Mouse (Mus musculus) thymus, postnatal 0 days (tissue): Measurements from ENCODE around the gene Nt5e. TPM values are rescaled to one million over a fixed set of nuclear protein-coding genes. Genes with fewer than 3 reads are reported as not detected.

ENCODE experiments used
- DNase-seq: peaks from one replicate; pipeline ENCODE4 v3.0.0-alpha.2; 2015; ENCODE audit warnings: low spot score
- polyA plus RNA-seq: library from polyadenylated mRNA; unstranded; fragments of >200 nt; fragmentation: Nextera tagmentation; extraction: Ambion mirVana; gene quantifications from 2 replicates; pipeline ENCODE4 v1.2.1, GENCODE M21; 2015

Nt5e gene
- polyA plus RNA-seq, 1 experiment from 2014 or later, result 1.2 TPM

DNA sequence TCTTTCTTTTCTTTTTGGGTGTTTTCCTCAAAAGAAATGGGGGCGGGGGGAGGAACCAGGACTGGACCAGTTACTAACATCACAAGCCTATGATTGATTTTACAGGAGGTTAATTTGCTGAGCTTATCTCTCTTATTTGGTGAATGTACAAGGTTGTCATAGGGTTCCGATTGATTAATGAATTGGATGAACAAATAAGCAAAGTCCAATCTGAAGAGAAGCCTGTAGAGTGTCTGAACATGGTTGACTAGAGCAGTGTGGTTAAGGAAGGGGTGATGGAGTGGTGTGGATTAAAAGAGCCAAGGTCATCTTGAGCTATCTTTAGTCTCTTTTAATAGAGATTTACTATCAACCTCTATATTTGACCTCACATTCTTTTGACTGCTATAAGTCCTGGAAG, 17.4 kb downstream of the Nt5e start:
- DNase-seq, result no peak

DNA sequence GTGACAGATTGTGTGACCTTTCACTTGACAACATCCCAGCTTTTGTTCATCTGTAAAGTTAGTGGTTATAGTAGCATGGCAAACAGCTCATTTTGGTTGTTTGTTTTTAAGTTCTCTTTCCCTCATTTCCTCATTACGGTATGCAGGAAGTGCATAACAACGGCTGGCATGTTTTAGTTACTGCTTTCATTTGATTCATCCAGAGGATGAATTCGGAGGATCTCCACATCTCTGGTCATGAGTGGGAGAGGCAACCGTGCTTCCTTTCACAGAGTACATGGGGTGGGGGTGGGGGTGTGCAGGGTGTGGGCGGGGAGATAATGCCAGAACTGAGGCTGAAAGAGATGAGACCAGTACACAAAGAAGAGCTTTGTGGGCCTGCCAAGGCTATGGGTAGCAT, 19.9 kb downstream of the Nt5e start:
- DNase-seq, result no peak

DNA sequence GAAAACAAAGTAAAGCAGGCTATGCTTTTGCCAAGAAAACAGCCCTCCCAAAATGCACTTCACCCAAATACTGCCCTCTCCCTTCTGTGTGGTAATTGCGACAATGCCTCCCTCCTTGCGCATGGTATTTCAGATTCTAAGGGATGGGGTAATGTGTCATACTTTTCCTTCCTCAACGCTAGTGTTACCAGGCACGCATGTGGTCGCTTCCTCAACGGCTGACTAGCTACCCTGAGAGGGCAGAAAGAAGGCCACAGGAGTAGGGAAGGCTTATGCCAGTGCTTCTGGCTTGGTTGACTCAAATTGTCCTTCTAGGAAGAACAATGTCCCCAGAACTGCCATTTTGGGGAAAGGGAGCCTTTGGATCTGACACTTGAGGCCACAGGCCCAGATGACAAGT, 21.6 kb downstream of the Nt5e start:
- no peak for DNase-seq

DNA sequence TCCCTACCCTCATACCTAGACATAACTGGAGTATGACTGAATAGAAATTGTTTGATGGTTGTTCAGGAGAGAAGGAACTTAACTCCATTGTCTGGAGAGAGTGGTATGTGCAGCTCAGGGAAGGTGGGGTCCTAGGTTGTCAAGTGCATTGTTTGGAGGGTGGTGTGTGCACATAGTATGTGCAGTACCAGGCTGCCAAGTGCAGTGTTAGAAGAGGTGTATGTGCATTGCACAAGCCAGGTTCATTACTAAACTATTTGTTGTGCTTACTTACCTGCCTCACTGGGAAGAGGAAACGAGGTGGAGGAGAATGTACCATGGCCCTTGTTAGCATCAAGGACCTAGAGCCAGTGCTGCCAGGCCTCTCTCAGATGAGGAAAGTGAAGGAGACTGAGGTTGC, 23.3 kb downstream of the Nt5e start:
- DNase-seq, result no peak

DNA sequence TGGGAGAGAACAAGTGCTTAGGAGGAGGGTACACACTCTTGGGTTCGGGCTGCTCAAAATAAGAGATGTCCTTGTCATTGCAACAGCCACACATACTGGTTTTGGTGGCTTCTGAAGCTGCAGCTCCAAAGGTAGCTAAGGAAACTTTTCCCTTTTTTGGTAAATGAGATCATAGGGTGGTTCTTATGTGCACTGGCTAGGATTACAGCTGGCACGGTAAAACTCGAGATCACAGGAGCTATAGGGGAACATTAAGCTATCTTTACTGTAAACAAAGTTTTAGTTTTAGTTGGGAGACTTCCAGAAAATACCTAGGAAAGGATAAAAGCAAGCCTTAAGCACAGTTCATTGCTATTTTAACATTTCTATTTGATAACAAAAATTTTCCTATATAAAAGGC, 24.2 kb downstream of the Nt5e start:
- DNase-seq, result no peak

DNA sequence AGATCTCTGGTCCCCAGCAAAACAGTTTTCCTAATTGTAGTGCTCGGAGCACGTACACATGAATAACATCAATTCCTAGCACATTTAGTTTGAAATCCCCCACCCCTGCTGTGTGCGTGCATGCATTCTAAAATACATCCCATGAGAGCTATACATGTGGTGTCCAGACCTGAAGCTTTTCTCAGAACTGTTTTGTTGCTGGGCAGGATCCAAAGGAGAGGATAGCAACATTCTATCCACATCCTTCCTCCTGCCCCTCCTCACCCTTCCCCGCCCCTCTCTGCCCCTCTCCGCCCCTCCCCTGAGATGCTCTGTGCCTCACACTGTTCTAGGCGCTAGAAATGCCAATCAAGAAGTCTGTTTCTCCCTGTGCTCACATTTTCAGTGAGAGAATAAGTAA, 25.7 kb downstream of the Nt5e start:
- DNase-seq, result no peak

DNA sequence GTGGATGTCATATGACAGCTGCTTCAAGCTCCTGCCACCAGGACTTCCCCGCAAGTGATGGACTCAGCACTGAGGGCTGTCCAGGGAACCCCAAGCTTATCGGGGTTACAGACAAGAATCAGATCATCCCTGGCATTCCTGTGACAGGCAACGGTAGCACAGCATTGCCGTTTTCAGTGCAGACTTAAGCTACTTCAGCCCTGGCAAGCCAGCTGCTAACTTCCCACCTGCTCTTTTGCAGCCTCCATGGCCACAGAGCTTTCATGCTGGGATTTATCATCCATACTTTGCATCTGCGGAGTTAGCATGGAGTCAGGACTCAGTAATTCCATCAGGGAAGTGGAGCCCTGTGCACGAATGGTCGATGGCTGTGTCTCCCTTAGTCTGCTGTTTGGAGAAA, 26.5 kb downstream of the Nt5e start:
- DNase-seq, result no peak

DNA sequence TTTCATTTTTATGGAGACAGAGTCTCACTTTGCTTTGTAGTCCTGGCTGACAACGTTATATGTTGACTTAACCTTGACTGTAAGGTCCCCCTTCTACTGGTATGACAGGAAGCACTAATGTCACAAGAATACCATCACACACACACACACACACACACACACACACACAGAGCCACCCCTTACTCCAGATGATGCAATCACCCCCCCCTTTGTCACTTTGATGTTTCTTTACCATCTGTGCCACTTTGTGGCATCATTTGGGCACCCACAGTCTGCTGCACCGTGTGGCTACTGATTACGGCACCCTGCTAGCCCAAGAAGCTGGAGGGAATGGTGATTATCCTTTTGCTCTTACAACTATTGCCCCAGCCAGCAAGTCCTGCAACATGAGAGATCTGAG, 30.2 kb downstream of the Nt5e start:
- peak; percentile 36 for DNase-seq

DNA sequence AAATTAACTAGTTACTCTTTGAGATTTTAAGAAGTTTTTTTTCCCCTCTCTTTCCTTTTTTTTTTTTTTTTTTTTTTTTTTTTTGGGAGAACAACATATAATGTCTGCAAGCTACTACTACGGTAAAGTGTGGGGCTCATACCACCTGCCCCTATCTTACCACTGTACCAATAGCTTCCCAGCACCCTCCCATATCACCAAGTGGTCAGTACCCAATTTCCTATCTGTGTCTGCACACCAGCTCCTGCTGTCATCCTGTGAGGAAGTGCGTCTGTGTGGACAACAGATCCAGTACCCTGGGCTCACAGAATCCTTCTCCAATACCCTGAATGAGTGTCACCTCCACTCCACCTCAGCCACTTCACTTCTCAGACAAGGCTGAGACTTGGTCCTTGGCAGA, 32.1 kb downstream of the Nt5e start:
- no peak for DNase-seq

DNA sequence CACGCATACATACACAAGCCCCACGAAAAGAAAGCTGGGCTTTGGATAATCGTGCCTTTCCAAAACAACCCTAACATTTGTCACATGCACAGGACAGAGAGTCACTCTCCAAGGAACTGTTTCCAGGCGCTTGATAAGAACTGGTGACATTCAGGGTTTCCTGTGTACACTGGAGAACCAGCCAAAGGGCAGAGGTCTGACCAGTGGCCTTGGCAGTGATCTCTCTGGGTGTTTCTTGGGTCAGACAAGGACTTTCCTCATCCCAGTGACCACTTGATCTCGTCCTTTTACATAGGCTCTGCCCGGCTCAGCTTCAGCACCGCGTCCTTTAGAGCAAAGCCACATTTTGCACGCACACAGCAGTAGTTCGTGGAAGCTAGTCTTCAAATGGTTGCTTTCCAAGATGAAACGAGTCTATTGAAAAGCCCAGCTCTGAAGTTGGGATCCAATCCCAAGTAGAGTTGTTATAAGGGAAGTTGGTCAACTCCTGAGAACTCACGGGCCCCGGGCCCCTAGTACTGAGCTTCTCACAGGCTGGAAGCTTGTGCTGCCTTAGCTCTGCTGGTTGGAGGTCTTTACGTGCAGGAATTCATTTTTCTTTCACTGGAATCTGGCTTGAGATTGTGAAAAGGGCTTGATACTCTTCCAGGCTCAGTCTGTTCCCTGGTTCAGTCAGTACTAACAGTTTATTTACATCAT, 34.4 kb downstream of the Nt5e start:
- DNase-seq, result no peak

DNA sequence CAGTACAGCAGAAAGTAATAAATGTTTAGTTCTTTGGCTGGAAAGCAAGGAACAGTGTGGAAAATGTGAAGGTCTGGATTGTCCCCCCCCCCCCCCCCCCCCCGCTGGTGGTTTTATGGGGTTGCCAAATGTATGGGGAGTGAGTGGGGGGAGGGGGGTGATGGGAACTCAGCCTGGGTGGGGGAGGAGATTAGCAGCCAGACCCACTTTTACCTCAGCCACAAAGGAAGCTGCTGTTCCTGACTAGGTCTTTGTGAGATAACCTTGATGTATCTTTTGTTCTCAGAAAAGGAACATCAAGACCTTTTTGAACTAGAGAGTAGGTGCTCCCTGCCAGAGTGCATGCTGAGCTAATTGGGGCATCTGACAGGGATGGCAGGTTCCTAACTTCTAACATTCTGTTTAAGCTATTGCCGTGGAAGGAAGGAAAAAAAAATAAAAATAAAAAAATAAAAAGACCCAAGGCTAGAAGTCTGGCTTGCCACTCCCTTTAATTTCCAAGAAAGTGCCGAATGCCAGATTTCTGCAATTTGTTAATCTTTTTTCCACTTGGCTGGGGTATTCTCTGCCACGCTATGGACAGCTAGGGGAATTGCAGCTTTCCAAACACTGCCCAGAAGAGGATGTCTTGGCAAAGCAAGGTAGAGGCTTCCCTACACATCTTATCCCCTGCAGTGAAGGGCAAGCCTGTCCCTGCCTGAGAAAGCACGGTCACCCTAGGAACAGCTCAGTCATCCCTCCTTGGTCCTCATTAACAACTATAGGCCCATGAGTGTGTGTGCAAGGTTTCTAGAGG, 35.3 kb downstream of the Nt5e start:
- DNase-seq, result peak; percentile 57

DNA sequence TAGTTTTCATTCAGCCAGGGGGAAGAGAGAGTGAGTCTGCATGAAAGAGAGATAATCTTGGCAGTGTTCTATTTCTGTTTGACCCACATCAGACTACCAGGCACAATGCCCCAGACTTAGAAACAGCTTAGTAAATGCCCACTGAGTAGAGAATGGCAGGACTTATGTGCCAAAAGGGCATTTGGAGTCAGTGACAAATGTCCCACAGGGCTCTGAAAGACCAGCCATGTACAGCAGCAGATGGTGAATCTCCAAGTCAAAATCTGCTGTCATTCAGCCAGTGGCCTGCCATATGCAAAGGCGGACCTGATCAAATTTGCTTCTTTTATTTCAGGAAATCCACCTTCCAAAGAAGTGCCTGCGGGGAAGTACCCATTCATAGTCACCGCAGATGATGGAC, 36.1 kb downstream of the Nt5e start:
- DNase-seq, result no peak

DNA sequence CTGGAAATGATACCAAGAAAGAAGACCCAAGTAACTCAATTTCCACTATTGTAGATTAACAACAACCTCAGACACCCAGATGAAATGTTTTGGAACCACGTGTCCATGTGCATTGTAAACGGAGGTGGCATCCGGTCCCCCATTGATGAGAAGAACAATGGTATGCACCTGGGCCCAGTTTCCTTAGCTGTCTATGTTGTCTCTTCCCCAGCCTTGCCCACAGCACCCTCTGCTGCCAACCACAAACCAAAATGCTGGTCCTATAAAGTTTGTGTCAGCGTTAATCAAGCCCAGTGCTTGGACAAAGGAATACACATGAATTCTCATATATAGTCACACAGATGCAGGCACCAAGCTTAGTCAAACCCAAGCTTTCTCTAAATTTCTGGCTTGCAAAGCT, 39.3 kb downstream of the Nt5e start:
- peak; percentile 68 for DNase-seq

DNA sequence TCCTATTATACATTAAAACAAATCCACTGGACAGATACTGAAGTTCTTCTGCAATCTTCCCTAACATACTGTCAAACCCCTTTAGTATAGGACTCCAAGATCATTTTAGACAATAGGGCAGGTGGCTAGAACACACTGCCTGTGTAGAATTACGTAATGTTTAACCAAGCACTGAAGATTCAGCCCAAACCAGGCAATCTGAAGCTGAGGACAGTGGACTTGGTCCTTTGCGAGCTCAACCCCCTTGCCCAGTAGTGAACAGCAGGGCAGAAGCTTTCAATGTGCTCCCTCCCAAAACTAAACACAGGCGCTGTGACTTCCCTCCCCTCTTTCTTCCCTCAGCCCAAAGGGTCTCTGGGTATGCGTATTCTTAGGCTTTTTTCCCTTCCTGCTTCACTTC, 39.8 kb downstream of the Nt5e start:
- DNase-seq, result no peak

DNA sequence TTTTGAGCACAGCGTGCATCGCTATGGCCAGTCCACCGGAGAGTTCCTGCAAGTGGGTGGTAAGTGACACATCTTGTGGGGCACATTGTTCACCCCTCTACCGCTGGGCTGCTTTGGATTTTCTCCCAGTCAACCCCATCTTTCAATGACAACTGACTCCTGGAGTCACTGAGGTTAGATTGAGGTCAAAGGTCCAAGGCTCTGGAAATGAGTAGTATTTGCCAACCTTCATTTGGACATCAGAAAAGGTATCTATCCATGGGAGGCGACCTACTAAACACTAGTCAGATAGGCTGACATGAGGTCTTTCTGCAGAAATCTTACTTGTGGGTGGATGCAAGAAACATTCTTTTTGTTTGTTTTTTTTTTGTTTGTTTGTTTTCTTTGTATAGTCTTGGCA, 40.3 kb downstream of the Nt5e start:
- DNase-seq, result no peak

DNA sequence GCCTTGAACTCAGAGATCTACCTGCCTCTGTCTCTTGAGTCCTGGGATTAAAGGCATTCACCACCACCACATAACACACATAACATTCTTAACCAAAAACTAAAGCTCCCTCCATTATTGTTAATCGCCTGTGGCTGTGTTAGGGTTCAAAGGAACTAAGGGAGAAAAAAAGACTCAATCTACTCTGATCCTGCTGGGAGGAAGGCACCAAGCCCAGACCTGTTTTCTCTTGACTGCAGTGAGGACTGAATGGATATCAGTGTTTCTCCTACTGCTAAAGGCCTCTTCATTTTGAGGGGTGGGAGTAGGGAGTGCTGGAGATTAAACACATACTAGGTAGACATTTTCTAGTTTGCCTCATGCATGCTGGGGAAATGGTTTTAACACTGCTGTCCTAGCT, 40.8 kb downstream of the Nt5e start:
- no peak for DNase-seq

DNA sequence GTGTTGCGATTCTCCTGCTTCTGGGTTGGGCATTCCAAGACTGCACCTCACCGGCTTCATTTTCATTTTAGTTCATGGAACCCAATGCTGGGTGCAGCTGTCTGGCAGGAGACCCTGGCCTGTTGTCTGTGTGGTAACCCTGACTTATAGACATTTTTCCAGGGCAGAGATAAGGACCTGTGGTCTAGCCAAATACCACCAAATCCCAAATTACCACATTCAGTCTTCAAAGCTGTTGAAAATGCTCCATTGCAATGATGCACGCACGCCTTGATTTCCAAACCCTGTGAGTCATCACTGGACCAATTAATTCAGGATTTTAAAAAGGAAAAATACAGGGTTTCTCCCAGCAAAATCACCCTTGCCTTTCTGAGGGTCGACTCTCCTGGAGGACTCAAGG, 41.5 kb downstream of the Nt5e start:
- DNase-seq, result no peak

DNA sequence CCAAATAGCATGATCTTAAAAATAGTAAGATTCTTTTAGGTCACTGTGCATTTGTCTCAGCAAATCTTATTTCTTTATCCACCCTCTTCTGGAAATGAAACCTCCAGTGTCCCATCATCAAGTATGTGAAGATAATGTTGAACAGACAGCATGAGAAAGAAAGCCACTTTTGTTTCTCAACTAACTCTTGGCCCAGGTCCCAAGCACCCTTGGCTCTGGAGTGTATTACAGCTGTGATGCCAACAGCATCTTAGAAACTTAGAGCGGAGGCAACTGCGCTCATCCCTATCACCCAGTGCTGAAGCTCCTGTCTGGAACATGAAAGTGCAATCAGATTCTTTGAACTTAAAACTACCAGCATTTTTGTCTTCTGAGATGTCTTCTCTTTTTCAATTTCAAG, 42.7 kb downstream of the Nt5e start:
- DNase-seq, result no peak

DNA sequence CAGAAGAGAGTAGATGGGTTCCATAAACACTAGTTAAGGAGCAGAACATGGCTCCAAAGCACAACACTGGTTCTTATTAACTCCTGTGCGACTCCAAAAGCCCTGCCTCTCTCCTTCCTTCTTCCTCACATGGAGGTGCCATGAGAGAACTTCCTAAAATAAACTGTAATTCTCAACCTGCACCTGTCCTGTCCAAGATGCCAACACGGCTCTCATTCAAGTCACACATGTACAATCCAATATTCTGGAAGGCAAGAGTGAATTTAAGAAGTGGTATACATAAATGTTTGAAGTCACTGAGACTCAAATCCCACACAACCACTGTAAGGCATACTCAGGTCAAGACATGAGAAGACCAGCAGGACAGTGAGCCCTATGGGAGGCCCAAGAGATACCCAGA, 44.2 kb downstream of the Nt5e start:
- DNase-seq, result no peak

DNA sequence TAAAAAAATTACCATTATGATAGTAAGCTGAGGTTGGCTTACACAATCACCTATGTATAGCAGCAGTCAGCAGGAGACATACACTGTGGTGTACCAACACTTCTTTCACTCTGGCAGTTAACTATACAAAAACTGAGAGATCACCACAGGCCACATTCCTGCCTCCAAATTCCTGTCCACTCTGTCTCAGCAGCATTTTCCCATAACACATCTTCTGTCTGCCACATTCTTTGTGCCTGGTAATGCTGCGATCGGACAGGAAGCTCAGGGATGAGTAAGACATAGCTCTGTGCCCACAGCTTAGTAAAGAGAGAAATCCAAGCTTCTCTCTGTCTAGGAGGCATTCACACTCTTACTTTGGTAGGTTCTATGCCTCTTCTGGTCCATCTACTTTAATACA, 46.0 kb downstream of the Nt5e start:
- no peak for DNase-seq

DNA sequence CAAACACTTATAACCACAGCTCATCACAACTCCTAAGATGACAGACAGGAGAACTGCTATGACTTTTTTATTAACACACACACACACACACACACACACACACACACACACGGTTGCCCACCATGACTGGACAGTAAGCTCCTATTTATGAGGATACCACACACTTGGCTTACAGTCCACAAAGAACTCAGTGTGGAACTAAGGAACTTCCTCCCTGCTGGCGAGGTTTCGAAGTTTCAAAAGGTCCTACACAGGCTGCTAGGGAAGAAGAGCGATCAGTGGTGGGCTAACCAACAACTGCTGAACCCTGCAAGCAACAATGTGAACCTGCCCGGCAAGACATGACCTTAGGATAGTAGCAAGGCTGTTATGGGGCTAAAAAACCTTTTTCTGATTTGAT, 50.5 kb downstream of the Nt5e start:
- DNase-seq, result no peak

DNA sequence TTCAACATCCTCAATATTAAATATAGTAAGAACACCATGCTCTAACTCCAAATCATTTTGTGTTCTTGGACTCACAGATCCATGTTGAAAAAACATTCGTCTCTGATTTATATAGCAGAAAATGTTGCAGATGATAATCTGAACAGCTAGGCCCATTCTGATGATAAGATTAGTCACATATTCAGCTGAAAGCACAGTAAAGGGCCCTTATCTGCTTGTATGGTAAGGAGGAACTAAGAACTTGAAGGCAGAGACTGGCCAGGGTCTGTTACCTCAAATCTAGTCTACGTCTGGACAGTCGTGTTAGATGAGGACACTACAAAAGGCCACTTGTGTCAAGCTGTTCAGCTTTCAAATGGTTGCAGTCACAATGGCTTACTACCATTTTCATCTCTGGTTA, 52.1 kb downstream of the Nt5e start:
- DNase-seq, result no peak

DNA sequence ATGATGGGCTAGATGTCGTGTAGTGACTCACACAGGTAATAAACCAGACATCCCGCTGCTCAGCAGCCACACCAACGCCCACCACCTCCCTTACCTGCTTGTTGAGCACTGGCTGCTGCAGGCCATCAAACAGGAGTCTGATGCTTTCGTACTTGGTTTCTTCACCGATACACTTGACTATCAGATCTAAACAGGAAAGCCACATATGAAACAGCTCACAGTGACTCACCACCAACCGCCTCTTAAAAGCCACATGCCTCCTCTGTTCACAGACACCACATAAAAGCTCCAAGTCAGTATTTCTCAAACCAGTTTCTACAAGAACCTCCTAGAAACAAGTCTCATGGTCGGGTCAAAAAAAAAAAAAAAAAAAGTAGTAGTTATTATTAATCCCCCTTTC, 53.1 kb downstream of the Nt5e start:
- DNase-seq, result peak; percentile 67
